ENCODE assay signal across 22 mouse cellular contexts in genomic region chr19:29063009-29063408, GRCm38 (mm10). TPM values are rescaled to one million over a fixed set of nuclear protein-coding genes. Genes with fewer than 3 reads are reported as not detected.
A peak's percentile ranks its signal among the peaks of the same experiment; 100 is the strongest.
DNase-seq lines count a peak whose midpoint lies in the region; ATAC-seq and TF ChIP-seq lines count a peak whose summit lies in the region.
"Had no signal": no experiment of that assay in that cellular context is flagged by ENCODE, and none has a peak within 500 bp of the region (broad histone marks: within the 10 kb centered on the region; RNA-seq: fewer than 3 reads in every experiment).

No protein-coding gene starts in this region.

- DNase-seq in heart, embryonic 10.5 days (ENCODE audit: low spot score), result no peak
- no peak for DNase-seq in heart, postnatal 25 days (ENCODE audit: low spot score)
- DNase-seq in liver, embryonic 14.5 days (ENCODE audit: low read depth in 3 of 3, low spot score in 3 of 3), result no peak
- DNase-seq in liver, postnatal 0 days, result no peak
- peak; percentile 13 to 63 for DNase-seq in spleen, postnatal 4 days (ENCODE audit: low spot score in 2 of 2)
- no peak for DNase-seq in spleen, postnatal 10 days (ENCODE audit: low spot score in 2 of 2)
- DNase-seq in forebrain, embryonic 10.5 days (ENCODE audit: extremely low spot score, low spot score), result no peak
- DNase-seq: adrenal gland, postnatal 10 days; adrenal gland, postnatal 36 days; B cell, adult 2 months; cerebellum, postnatal 14 days; forebrain, postnatal 0 days; gastrocnemius, adult 2 months; gastrocnemius, postnatal 14 days; heart, adult 18-20 months; heart, postnatal 36 days had no signal

- H3K27ac ChIP-seq in heart, embryonic 10.5 days, result 0 out of 2 replicates have a peak overlapping the region, but pooled peaks have one; percentile 25
- peak overlapping the region; percentile 96 for H3K27ac ChIP-seq in liver, embryonic 14.5 days
- H3K27ac ChIP-seq in liver, postnatal 0 days (ENCODE audit: low read depth), result no peak overlapping the region
- no peak overlapping the region for H3K27ac ChIP-seq in forebrain, embryonic 10.5 days
- H3K27ac ChIP-seq: hindbrain, embryonic 10.5 days; hindbrain, embryonic 13.5 days had no signal

- ATAC-seq in liver, embryonic 14.5 days (ENCODE audit: insufficient read depth), result no peak
- no peak for ATAC-seq in liver, postnatal 0 days

- TF ChIP-seq EP300 in liver, embryonic 14.5 days (IDR thresholded peaks at IDR 0.05; ENCODE audit: low read depth), result no peak
- no peak for TF ChIP-seq EP300 in liver, postnatal 0 days (IDR thresholded peaks at IDR 0.05; ENCODE audit: low read depth)

- WGBS in heart, embryonic 10.5 days, result 80% methylated on average over 5 of the region's 5 CpGs
- 74% methylated on average over 5 of the region's 5 CpGs for WGBS in liver, embryonic 14.5 days (ENCODE audit: insufficient replicate concordance)
- WGBS in liver, postnatal 0 days (ENCODE audit: insufficient replicate concordance), result 70% methylated on average over 5 of the region's 5 CpGs
- 84% methylated on average over 5 of the region's 5 CpGs for WGBS in forebrain, embryonic 10.5 days

- H3K9me3 ChIP-seq in heart, embryonic 10.5 days, result no peaks in the 10 kb centered on the region
- no peaks in the 10 kb centered on the region for H3K9me3 ChIP-seq in liver, embryonic 14.5 days (ENCODE audit: control insufficient read depth, low read length)
- no peaks in the 10 kb centered on the region for H3K9me3 ChIP-seq in liver, postnatal 0 days (ENCODE audit: low read length)
- H3K9me3 ChIP-seq in forebrain, embryonic 10.5 days, result no peaks in the 10 kb centered on the region
- H3K9me3 ChIP-seq: G1E; heart, embryonic 13.5 days; hindbrain, embryonic 10.5 days; hindbrain, embryonic 13.5 days had no signal

- H3K4me2 ChIP-seq in liver, embryonic 14.5 days (ENCODE audit: low read depth), result peak overlapping the region; percentile 78; the same call in 1 of the 2 replicates
- H3K4me2 ChIP-seq in liver, postnatal 0 days (ENCODE audit: low read depth, low read length), result no peak overlapping the region

- H3K4me1 ChIP-seq in heart, embryonic 10.5 days, result peaks cover 13% of the 10 kb centered on the region; the same call in 1 of the 2 replicates
- H3K4me1 ChIP-seq in liver, embryonic 14.5 days (replicated peaks; ENCODE audit: control insufficient read depth in 2 of 2, insufficient read depth in 2 of 2, low read length in 1 of 2), result peaks cover 28 to 33% of the 10 kb centered on the region in 2 experiments
- H3K4me1 ChIP-seq in liver, postnatal 0 days (ENCODE audit: insufficient read depth), result peaks cover 15% of the 10 kb centered on the region
- H3K4me1 ChIP-seq in forebrain, embryonic 10.5 days, result peaks cover 36% of the 10 kb centered on the region

- no peaks in the 10 kb centered on the region for H3K27me3 ChIP-seq in heart, embryonic 10.5 days (ENCODE audit: insufficient read depth, poor library complexity, severe bottlenecking)
- H3K27me3 ChIP-seq in liver, embryonic 14.5 days (ENCODE audit: control insufficient read depth, insufficient read depth, low read length), result no peaks in the 10 kb centered on the region
- H3K27me3 ChIP-seq in liver, postnatal 0 days (ENCODE audit: insufficient read depth, low read length), result no peaks in the 10 kb centered on the region
- H3K27me3 ChIP-seq in forebrain, embryonic 10.5 days (ENCODE audit: poor library complexity, severe bottlenecking), result no peaks in the 10 kb centered on the region
- H3K27me3 ChIP-seq: CH12.LX; heart, embryonic 13.5 days; hindbrain, embryonic 13.5 days; Patski had no signal

- no peak for TF ChIP-seq CTCF in liver, embryonic 14.5 days (IDR thresholded peaks at IDR 0.05; ENCODE audit: low read depth)
- no peak for TF ChIP-seq CTCF in liver, postnatal 0 days (IDR thresholded peaks at IDR 0.05; ENCODE audit: low read depth)

- H3K36me3 ChIP-seq in heart, embryonic 10.5 days, result no peaks in the 10 kb centered on the region
- H3K36me3 ChIP-seq in liver, embryonic 14.5 days (replicated peaks; ENCODE audit: control insufficient read depth, insufficient read depth, low read depth), result no peaks in the 10 kb centered on the region
- H3K36me3 ChIP-seq in liver, postnatal 0 days (replicated peaks; ENCODE audit: insufficient read depth, low read length), result no peaks in the 10 kb centered on the region
- H3K36me3 ChIP-seq in forebrain, embryonic 10.5 days (replicated peaks), result no peaks in the 10 kb centered on the region
- H3K36me3 ChIP-seq: G1E; heart, embryonic 13.5 days; hindbrain, embryonic 10.5 days; hindbrain, embryonic 13.5 days had no signal

- no peak overlapping the region for H3K4me3 ChIP-seq in heart, embryonic 10.5 days
- H3K4me3 ChIP-seq in liver, embryonic 14.5 days (ENCODE audit: insufficient read depth in 1 of 2, low read depth in 2 of 2, low read length in 2 of 2), result no peak overlapping the region
- H3K4me3 ChIP-seq in liver, postnatal 0 days (ENCODE audit: low read depth, low read length), result no peak overlapping the region
- H3K4me3 ChIP-seq in forebrain, embryonic 10.5 days, result no peak overlapping the region
- H3K4me3 ChIP-seq: hindbrain, embryonic 13.5 days had no signal

- intact Hi-C loops in heart, postnatal 25 days (cut with DNase I), result loop anchor here (2.0 to 10.0 kb wide), 5 partner anchors 190 to 502 kb away; no protein-coding TSS in a partner anchor

- no peak overlapping the region for H3K9ac ChIP-seq in liver, embryonic 14.5 days (replicated peaks)
- H3K9ac ChIP-seq in liver, postnatal 0 days (replicated peaks), result no peak overlapping the region
- H3K9ac ChIP-seq: forebrain, postnatal 0 days; heart, embryonic 13.5 days; hindbrain, embryonic 13.5 days had no signal

RNA-seq across cellular contexts. Expression of gene Ak3, which starts 15.2 kb away (rescaled TPM):
- 77.8 TPM in 2 replicates for polyA plus RNA-seq in heart, embryonic 10.5 days (2016; fragmentation: Nextera tagmentation; extraction: Ambion mirVana)
- total RNA-seq in heart, postnatal 25 days (2021), result 100 to 1,000 TPM in 1 of 2 experiments, 10 to 100 TPM in 1; 97.3 to 109 TPM
- 12.0 and 16.3 TPM in 2 replicates for polyA plus RNA-seq in liver, embryonic 14.5 days (2012; rRNA removed)
- 41.5 and 44.0 TPM in 2 replicates for polyA plus RNA-seq in liver, embryonic 14.5 days (2014; fragmentation: Nextera tagmentation; extraction: Ambion mirVana)
- 48.1 and 49.9 TPM in 2 replicates for polyA plus RNA-seq in liver, postnatal 0 days (2015; fragmentation: Nextera tagmentation; extraction: Ambion mirVana)
- polyA plus RNA-seq in forebrain, embryonic 10.5 days (2016; fragmentation: Nextera tagmentation; extraction: Ambion mirVana), result 82.9 and 85.3 TPM in 2 replicates

RNA-seq across cellular contexts. Expression of gene Rcl1, which starts 38.2 kb away (rescaled TPM):
- 38.9 and 64.4 TPM in 2 replicates for polyA plus RNA-seq in heart, embryonic 10.5 days (2016; fragmentation: Nextera tagmentation; extraction: Ambion mirVana)
- total RNA-seq in heart, postnatal 25 days (2021), result 1 to 10 TPM; 4.7 to 5.7 TPM
- polyA plus RNA-seq in liver, embryonic 14.5 days (2012; rRNA removed), result 22.3 and 31.4 TPM in 2 replicates
- polyA plus RNA-seq in liver, embryonic 14.5 days (2014; fragmentation: Nextera tagmentation; extraction: Ambion mirVana), result 52.1 and 54.8 TPM in 2 replicates
- 78.3 and 79.2 TPM in 2 replicates for polyA plus RNA-seq in liver, postnatal 0 days (2015; fragmentation: Nextera tagmentation; extraction: Ambion mirVana)
- polyA plus RNA-seq in forebrain, embryonic 10.5 days (2016; fragmentation: Nextera tagmentation; extraction: Ambion mirVana), result 86.9 and 91.6 TPM in 2 replicates

Comparison
In these comparisons a context has a peak if more than half of its experiments do, and no peak if none do; other contexts are left out.
1. DNase-seq: peak in spleen, postnatal 4 days (2 of 2); none in heart, embryonic 10.5 days (single experiment), heart, postnatal 25 days (single experiment), liver, embryonic 14.5 days (0 of 3), liver, postnatal 0 days (single experiment), spleen, postnatal 10 days (0 of 2) and forebrain, embryonic 10.5 days (single experiment).
2. H3K27ac ChIP-seq: peak in heart, embryonic 10.5 days (single experiment) and liver, embryonic 14.5 days (single experiment); none in liver, postnatal 0 days (single experiment) and forebrain, embryonic 10.5 days (single experiment).